Mouse (Mus musculus) neural tube, embryonic 14.5 days (tissue): Measurements from ENCODE around the gene Scgb1a1. TPM values are rescaled to one million over a fixed set of nuclear protein-coding genes. Genes with fewer than 3 reads are reported as not detected.

ENCODE experiments used
- ATAC-seq: fragments of 200-750 bp; cut with Nextera tagmentation; 2 replicates; pipeline ENCODE4 v1.8.0; 2017; ENCODE audit warnings: low read depth, mild to moderate bottlenecking, moderate TSS enrichment, moderate library complexity
- H3K27ac ChIP-seq: fragments of 300-500 bp; sonication (generic); 2 replicates; pipeline ENCODE4 v1.5.1; 2014; ENCODE audit warnings: low read depth, mild to moderate bottlenecking, control low read depth, low read length, moderate library complexity, mixed read lengths
- H3K27me3 ChIP-seq: fragments of 300-500 bp; sonication (generic); 2 replicates; pipeline ENCODE4 v1.6.1; 2014; ENCODE audit warnings: low read length; ENCODE audit not compliant: control insufficient read depth, insufficient read depth
- H3K36me3 ChIP-seq: fragments of 300-500 bp; sonication (generic); 2 replicates; pipeline ENCODE4 v1.6.1; 2014; ENCODE audit warnings: low read length, mixed read lengths; ENCODE audit not compliant: control insufficient read depth, insufficient read depth
- H3K4me1 ChIP-seq: fragments of 300-500 bp; sonication (generic); 2 replicates; pipeline ENCODE4 v1.6.1; 2014; ENCODE audit warnings: low read length; ENCODE audit not compliant: control insufficient read depth, insufficient read depth
- H3K4me2 ChIP-seq: fragments of 300-500 bp; sonication (generic); 2 replicates; pipeline ENCODE4 v1.6.1; 2014; ENCODE audit warnings: mild to moderate bottlenecking, low read depth, low read length, control low read depth
- H3K4me3 ChIP-seq: fragments of 300-500 bp; sonication (generic); 2 replicates; pipeline ENCODE4 v1.5.1; 2014; ENCODE audit warnings: low read depth, low read length, control low read depth, mixed read lengths
- H3K9ac ChIP-seq: fragments of 300-500 bp; sonication (generic); replicated peaks from 2 replicates; pipeline ENCODE4 v1.6.1; 2014; ENCODE audit warnings: low read depth, mild to moderate bottlenecking, control low read depth, low read length, mixed read lengths
- H3K9me3 ChIP-seq: fragments of 300-500 bp; sonication (generic); 2 replicates; pipeline ENCODE4 v1.6.1; 2016; ENCODE audit warnings: low read length; ENCODE audit not compliant: control insufficient read depth
- WGBS: fragments of 180-500 bp; shearing (Covaris S2); extraction: QIAGEN DNeasy Blood & Tissue Kit; methylation state at CpG from one replicate; pipeline ENCODE4 v1.1.7; 2014; 5-methylcytosine and 5-hydroxymethylcytosine counted together
- polyA plus RNA-seq: library from polyadenylated mRNA; unstranded; fragments of >200 nt; fragmentation: Nextera tagmentation; extraction: Ambion mirVana; gene quantifications from 2 replicates; pipeline ENCODE4 v1.2.1, GENCODE M21; 2014

Gene Scgb1a1
- polyA plus RNA-seq, 1 experiment from 2014 or later = not detected

GRCm38 (mm10) chr19:9105101-9105685 is 17.4 kb upstream of the Scgb1a1 start:
- no peak overlapping the region for H3K9ac ChIP-seq
- H3K4me3 ChIP-seq = no peak overlapping the region
- no peaks in the 10 kb centered on the region for H3K4me1 ChIP-seq
- WGBS = 81% methylated on average over 3 of the region's 3 CpGs
- H3K9me3 ChIP-seq = no peaks in the 10 kb centered on the region
- no peak overlapping the region for H3K4me2 ChIP-seq
- no peak for ATAC-seq
- H3K27me3 ChIP-seq = no peaks in the 10 kb centered on the region
- no peak overlapping the region for H3K27ac ChIP-seq
- no peaks in the 10 kb centered on the region for H3K36me3 ChIP-seq

GRCm38 (mm10) chr19:9103986-9104385 is 16.2 kb upstream of the Scgb1a1 start:
- H3K27me3 ChIP-seq = no peaks in the 10 kb centered on the region
- WGBS = 86% methylated on average over 4 of the region's 4 CpGs
- no peaks in the 10 kb centered on the region for H3K9me3 ChIP-seq
- no peak overlapping the region for H3K4me3 ChIP-seq
- no peak overlapping the region for H3K9ac ChIP-seq
- no peak for ATAC-seq
- no peaks in the 10 kb centered on the region for H3K36me3 ChIP-seq
- H3K27ac ChIP-seq = no peak overlapping the region
- no peaks in the 10 kb centered on the region for H3K4me1 ChIP-seq
- no peak overlapping the region for H3K4me2 ChIP-seq

DNA sequence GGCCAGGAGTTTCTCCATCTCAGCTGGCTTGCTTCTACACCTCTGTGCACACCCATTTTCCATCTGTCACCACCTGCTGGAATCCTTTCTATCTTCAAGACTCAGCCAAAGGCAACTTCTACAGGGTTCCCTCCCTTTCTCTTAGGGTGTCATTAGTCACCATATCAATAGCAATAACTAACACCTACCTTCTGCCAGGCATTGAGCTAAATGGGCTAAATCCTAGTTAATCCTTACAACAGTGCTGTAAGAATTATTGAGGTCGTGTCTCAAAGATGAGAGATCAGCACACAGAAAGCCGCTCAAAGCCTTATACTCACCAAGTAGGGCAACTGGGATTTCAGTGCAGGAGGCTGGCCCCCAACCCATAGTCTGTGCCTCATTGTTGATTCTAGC is 13.3 kb upstream of the Scgb1a1 start:
- H3K4me3 ChIP-seq = no peak overlapping the region
- no peaks in the 10 kb centered on the region for H3K4me1 ChIP-seq
- no peaks in the 10 kb centered on the region for H3K27me3 ChIP-seq
- H3K4me2 ChIP-seq = no peak overlapping the region
- no peaks in the 10 kb centered on the region for H3K36me3 ChIP-seq
- WGBS = 81% methylated on average over 2 of the region's 2 CpGs
- H3K27ac ChIP-seq = no peak overlapping the region
- no peak overlapping the region for H3K9ac ChIP-seq
- ATAC-seq = no peak
- H3K9me3 ChIP-seq = no peaks in the 10 kb centered on the region

GRCm38 (mm10) chr19:9100297-9101061 is 12.7 kb upstream of the Scgb1a1 start:
- Histone ChIP-seq H3K27ac (no peak overlapping the region), H3K9ac (no peak overlapping the region), H3K4me2 (no peak overlapping the region), H3K27me3 (no peaks in the 10 kb centered on the region), H3K36me3 (no peaks in the 10 kb centered on the region), H3K4me1 (no peaks in the 10 kb centered on the region), H3K4me3 (no peak overlapping the region), H3K9me3 (no peaks in the 10 kb centered on the region)
- 91% methylated on average over 17 of the region's 17 CpGs for WGBS
- no peak for ATAC-seq

DNA sequence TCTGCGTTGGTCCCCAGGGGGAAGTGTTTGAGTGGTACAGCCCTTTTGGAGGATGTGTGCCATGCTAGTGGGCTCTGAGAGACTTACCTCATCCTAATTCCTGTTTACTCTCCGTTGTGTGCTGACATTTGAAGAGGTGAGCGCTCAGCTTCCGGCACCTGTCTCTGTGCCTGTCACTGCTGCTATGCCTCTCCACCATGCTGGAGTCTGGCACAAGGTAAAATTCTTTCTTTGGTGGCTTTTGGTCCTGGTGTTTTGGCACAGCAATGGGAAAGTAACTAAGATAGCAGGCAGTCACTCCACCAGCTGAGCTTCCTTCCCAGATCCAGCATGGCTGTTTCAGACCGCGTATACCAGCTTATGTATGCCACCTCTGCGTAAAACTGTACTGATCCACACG is 12.0 kb upstream of the Scgb1a1 start:
- H3K27ac ChIP-seq = no peak overlapping the region
- no peaks in the 10 kb centered on the region for H3K27me3 ChIP-seq
- no peaks in the 10 kb centered on the region for H3K4me1 ChIP-seq
- H3K9ac ChIP-seq = no peak overlapping the region
- H3K4me2 ChIP-seq = no peak overlapping the region
- 93% methylated on average over 8 of the region's 8 CpGs for WGBS
- H3K9me3 ChIP-seq = no peaks in the 10 kb centered on the region
- H3K36me3 ChIP-seq = no peaks in the 10 kb centered on the region
- no peak overlapping the region for H3K4me3 ChIP-seq
- no peak for ATAC-seq

DNA sequence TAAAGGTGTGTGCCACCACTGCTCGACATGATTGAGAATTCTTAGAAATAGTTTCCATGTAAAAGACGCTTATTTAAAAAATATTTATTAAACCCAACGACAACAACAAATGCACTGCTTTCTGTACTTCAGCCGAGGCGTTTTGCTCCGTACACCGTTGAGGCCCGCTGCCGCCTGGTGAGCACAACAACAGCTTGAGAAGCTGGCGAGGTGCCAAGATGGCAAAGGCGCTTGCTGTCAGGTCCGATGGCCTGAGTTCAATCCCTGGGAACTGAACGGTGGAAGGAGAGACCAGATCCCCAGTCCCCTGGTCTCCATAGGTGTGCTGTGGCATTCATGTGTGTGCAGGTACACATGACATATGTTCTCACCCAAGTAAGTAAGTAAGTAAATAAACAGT is 9.7 kb upstream of the Scgb1a1 start:
- Histone ChIP-seq H3K36me3 (no peaks in the 10 kb centered on the region), H3K4me2 (no peak overlapping the region), H3K4me3 (no peak overlapping the region), H3K27ac (no peak overlapping the region), H3K9ac (no peak overlapping the region), H3K27me3 (no peaks in the 10 kb centered on the region), H3K4me1 (no peaks in the 10 kb centered on the region), H3K9me3 (no peaks in the 10 kb centered on the region)
- ATAC-seq = no peak
- 78% methylated on average over 13 of the region's 13 CpGs for WGBS

GRCm38 (mm10) chr19:9095111-9095510 is 7.4 kb upstream of the Scgb1a1 start:
- 75% methylated on average over 5 of the region's 5 CpGs for WGBS
- Histone ChIP-seq H3K9me3 (no peaks in the 10 kb centered on the region), H3K9ac (no peak overlapping the region), H3K4me3 (no peak overlapping the region), H3K4me1 (no peaks in the 10 kb centered on the region), H3K36me3 (no peaks in the 10 kb centered on the region), H3K27me3 (no peaks in the 10 kb centered on the region), H3K27ac (no peak overlapping the region), H3K4me2 (no peak overlapping the region)
- no peak for ATAC-seq

GRCm38 (mm10) chr19:9090709-9091108 is 3.0 kb upstream of the Scgb1a1 start:
- ATAC-seq = no peak
- no peak overlapping the region for H3K4me3 ChIP-seq
- 53% methylated on average over 2 of the region's 2 CpGs for WGBS

GRCm38 (mm10) chr19:9090191-9090590 is 2.4 kb upstream of the Scgb1a1 start:
- no peak overlapping the region for H3K4me2 ChIP-seq
- no peak overlapping the region for H3K9ac ChIP-seq
- no peak for ATAC-seq
- H3K4me3 ChIP-seq = no peak overlapping the region
- H3K9me3 ChIP-seq = no peaks in the 10 kb centered on the region
- H3K36me3 ChIP-seq = no peaks in the 10 kb centered on the region
- no peaks in the 10 kb centered on the region for H3K4me1 ChIP-seq
- no peaks in the 10 kb centered on the region for H3K27me3 ChIP-seq
- no peak overlapping the region for H3K27ac ChIP-seq
- 75% methylated on average over 4 of the region's 4 CpGs for WGBS

More at GRCm38 (mm10) chr19:9090709-9091108, 3.0 kb upstream of the Scgb1a1 start:
- Histone ChIP-seq H3K4me2 (no peak overlapping the region), H3K27me3 (no peaks in the 10 kb centered on the region), H3K27ac (no peak overlapping the region), H3K9me3 (no peaks in the 10 kb centered on the region), H3K9ac (no peak overlapping the region), H3K36me3 (no peaks in the 10 kb centered on the region), H3K4me1 (no peaks in the 10 kb centered on the region)
